Mouse (Mus musculus): Measurements from ENCODE around the gene Scgn. TPM values are rescaled to one million over a fixed set of nuclear protein-coding genes. Genes with fewer than 3 reads are reported as not detected.

Scgn gene
- total RNA-seq, 4 experiments from 2014 or later = not detected

GRCm38 (mm10) chr13:23938699-23939098 lies 52.3 kb downstream of the Scgn start:
- no peak for DNase-seq (ENCODE audit: low spot score)

DNA sequence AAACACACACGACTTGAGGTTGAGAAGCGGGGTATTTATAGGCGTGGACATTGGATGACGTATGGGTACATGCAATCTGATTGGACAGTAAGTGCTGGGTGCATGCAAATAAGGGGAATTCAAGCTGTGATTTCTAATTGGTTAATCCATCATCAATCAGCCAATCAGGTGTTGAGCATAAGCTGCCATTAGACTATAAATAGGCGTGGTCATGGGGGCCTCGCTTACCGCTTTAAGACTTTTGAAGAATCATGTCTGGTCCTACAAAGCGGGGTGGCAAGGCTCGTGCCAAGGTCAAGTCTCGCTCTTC lies 56.8 kb downstream of the Scgn start, which contains the start of gene Hist1h2aa:
Gene Hist1h2aa (plus strand): TSS at position 252 of the 310 bp plus-strand sequence.
- no peak for DNase-seq (ENCODE audit: low spot score)

GRCm38 (mm10) chr13:23933421-23934210 lies 57.4 kb downstream of the Scgn start, which contains the start of gene Hist1h2ba:
Gene Hist1h2ba (minus strand): TSS chr13:23934156.
- DNase-seq (ENCODE audit: low spot score) = no peak

GRCm38 (mm10) chr13:23930904-23931303 lies 60.1 kb downstream of the Scgn start:
- no peak for DNase-seq (ENCODE audit: low spot score)

DNA sequence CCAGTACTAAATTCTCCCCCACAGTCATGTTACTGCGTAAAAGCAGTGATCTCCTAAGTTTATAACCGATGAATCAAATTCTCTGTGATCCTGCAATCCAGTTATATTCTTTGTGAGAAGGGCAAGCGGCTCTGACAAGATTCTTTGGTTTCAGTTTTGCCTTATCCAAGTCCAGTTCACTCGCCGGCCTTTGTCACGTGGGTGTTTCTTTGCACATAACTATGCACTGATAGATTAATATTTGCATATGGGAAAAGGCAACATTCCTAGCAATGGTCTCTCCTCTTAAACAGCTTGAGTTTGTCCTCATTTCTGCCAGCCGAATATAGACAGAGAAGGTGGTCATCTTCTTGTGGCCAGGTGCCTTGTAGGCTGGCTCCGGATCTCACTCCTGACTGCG lies 60.6 kb downstream of the Scgn start:
- DNase-seq (ENCODE audit: low spot score) = no peak

DNA sequence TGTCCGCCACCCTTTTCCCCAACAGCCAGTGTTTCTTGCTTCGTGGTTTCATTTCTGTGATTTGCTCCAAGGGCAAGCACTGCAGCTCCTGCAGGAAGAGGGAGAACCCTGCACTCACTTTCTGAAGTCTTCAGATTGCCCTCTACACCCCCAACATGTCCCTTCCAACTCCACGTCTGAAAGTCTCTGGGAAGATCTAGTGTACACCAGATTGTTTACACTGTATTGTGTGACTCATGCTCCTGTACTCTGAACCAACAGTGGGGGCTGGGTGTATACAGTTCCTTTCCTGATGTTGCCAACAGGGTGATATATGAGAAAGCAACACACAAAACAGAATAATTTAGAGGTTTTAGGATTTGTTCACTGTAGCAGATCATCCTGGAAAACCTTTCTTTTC lies 62.4 kb downstream of the Scgn start:
- DNase-seq (ENCODE audit: low spot score) = no peak

GRCm38 (mm10) chr13:23925792-23926191 lies 65.2 kb downstream of the Scgn start:
- no peak for DNase-seq (ENCODE audit: low spot score)

- DNase-seq (ENCODE audit: low spot score) = no peak
Measured at GRCm38 (mm10) chr13:23917674-23918073, 73.3 kb downstream of the Scgn start.

GRCm38 (mm10) chr13:23916132-23916531 lies 74.9 kb downstream of the Scgn start:
- DNase-seq (ENCODE audit: low spot score) = no peak

DNA sequence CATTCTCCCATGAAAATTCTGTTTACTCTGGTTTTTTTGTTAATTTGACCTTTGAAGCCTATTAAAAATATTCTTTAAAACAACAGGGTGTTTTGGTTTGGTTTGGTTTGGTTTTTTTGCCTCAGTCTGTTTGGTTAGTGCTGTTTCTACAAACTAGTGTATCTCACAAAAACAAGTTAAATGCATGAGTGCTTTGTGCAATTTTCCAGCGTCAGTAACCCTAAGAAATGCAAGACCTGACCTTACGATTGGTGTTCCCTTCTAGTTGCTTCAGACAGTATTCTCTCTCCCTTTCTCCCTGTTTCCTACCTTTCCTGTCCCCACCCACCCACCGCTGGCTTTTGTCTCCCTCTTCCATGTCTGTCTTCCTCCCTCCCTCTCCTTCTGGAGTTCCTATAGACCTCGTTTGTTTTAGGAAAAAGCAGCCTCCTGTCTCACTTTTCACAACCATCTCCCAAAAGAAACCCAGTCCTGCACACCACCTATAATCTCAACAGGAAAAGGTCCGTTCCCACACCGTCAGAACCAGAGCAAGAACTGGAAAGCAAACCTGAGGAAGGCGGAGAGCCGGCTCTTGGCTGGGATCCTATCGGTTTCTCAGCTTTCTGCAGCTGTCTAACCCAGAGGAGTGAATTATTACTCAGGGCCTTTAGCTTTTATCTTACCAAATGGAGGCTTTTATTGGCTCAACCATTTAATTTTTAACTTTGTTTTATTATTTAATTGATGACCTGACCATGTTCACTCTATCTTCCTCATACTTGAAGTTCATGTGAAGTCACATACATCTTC lies 76.4 kb downstream of the Scgn start, which contains the start of gene Slc17a4:
Gene Slc17a4 (minus strand): TSS at position 634 of the 792 bp plus-strand sequence.
- no peak for DNase-seq (ENCODE audit: low spot score)

DNA sequence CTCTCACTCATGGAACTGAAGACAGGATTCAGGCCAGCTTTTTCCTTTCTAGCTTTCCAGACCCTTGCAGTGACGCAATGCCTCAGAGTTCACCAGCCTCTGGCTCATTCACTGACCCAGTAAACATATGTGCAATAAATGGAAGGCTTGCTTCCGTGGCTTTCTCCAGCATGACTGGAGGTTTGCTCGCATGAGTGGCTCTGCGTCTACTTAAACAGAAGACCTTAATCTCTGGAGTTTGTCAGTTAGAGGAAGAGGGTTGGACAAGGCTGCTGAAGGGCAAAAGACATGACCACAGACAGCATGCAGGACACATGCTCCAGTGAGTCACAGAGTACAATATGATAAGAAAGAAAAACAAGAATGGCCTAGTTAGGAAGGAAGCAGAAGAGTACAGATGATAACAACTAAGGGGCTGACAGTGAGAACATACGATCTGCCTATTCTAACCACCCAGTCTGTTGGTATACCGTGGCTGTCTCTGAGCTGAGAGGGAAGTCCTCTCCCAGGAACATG lies 77.2 kb downstream of the Scgn start:
- DNase-seq (ENCODE audit: low spot score) = peak; percentile 50

DNA sequence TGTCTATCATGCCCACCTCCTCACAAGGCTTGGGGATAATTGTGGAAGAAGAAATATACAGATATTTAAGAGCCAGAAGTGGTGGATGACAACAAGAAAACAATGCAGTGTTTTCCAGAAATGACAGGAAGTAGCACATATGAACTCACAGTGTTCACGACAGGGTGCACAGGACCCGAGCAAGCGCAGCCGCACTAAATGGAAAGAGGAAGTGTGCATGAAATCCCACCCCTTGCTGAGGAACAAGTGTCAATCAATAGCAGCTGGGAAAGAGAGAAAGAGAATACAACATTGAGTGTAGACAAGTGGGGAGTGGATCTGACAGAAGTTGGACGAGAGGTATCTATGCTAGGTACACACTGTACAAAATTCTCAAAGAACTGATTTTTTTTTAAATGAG lies 79.7 kb downstream of the Scgn start:
- DNase-seq (ENCODE audit: low spot score) = no peak

DNA sequence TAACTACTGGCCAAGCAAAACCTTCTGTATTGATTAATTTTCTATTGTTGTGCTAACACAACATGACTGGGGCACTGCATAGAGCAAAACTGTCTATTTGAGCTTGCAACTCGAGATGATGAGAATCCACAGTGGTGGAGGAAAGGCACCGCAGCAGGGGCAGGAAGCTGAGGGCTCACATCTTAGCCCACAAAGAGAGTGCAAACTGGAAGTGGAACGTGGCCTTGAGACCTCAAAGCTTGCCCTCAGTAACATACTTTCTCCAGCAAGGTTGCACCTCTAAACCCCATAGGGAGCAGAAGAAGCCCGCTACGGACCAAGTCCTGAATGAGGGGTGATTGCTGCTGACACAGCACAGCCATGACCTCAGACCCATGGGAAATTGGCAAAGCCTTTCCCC lies 80.9 kb downstream of the Scgn start:
- no peak for DNase-seq (ENCODE audit: low spot score)

GRCm38 (mm10) chr13:23906906-23907305 lies 84.1 kb downstream of the Scgn start:
- no peak for DNase-seq (ENCODE audit: low spot score)

Small RNA genes lying within 50 kb of the gene (microRNA-seq; reads per million reads assigned to microRNA genes)
- not detected for gene Gm44344

Other genes with a start within 250 kb of the Scgn start
- gene Hist1h3c, start 245.6 kb downstream of the Scgn start, total RNA-seq (2022) = 1 to 10 TPM in 2 of 4 experiments, under 1 TPM in 1, not detected in 1; 0.82 to 5.6 (median 2.3) TPM
- 1 to 10 TPM; 2.6 to 6.9 (median 4.0) TPM for gene Hist1h2bb, start 244.5 kb downstream of the Scgn start, total RNA-seq (2022)
- gene Hist1h2ab, start 240.1 kb downstream of the Scgn start, total RNA-seq (2022) = 1 to 10 TPM in 3 of 4 experiments, not detected in 1; 2.4 to 8.4 (median 4.0) TPM
- gene Hist1h3b, start 238.9 kb downstream of the Scgn start, total RNA-seq (2022) = 10 to 100 TPM in 1 of 4 experiments, 1 to 10 TPM in 3; 2.4 to 16.9 (median 4.5) TPM
- gene Hist1h4b, start 234.2 kb downstream of the Scgn start, total RNA-seq (2022) = 1 to 10 TPM; 5.4 to 9.6 (median 6.8) TPM
- gene Hist1h4a, start 230.0 kb downstream of the Scgn start, total RNA-seq (2022) = 10 to 100 TPM in 1 of 4 experiments, 1 to 10 TPM in 3; 4.1 to 10.2 (median 5.4) TPM
- gene Hist1h3a, start 228.8 kb downstream of the Scgn start, total RNA-seq (2022) = 1 to 10 TPM; 1.8 to 10.0 (median 6.6) TPM
- gene Hist1h1a, start 227.5 kb downstream of the Scgn start, total RNA-seq (2022) = 1 to 10 TPM; 3.3 to 5.0 (median 4.0) TPM
- gene Trim38, start 221.3 kb downstream of the Scgn start, total RNA-seq (2022) = not detected
- not detected for gene Slc17a2, start 184.2 kb downstream of the Scgn start, total RNA-seq (2022)
- gene Slc17a3, start 151.8 kb downstream of the Scgn start, total RNA-seq (2022) = not detected
- gene Slc17a1, start 123.5 kb downstream of the Scgn start, total RNA-seq (2022) = not detected
- not detected for gene Slc17a4, start 76.2 kb downstream of the Scgn start, total RNA-seq (2022)
- not detected for gene Hist1h2ba, start 57.1 kb downstream of the Scgn start, total RNA-seq (2022)
- gene Hist1h2aa, start 56.8 kb downstream of the Scgn start, total RNA-seq (2022) = not detected